Mouse (Mus musculus): ENCODE data around the gene Ubc. TPM values are rescaled to one million over a fixed set of nuclear protein-coding genes. Genes with fewer than 3 reads are reported as not detected.

Ubc gene
- 700 and 727 TPM in 2 replicates for polyA plus RNA-seq (2012; rRNA removed; ENCODE audit: low replicate concordance)

GRCm38 (mm10) chr5:125389579-125390441, at the start of gene Ubc:
TSS of gene Ubc (minus strand) at chr5:125390202.

GRCm38 (mm10) chr5:125433793-125434337, 43.9 kb upstream of the Ubc start, which contains the start of gene Dhx37:
TSS of gene Dhx37 (minus strand) at chr5:125434121.

GRCm38 (mm10) chr5:125389131-125389578, 847 bp downstream of the Ubc start, which contains the start of gene Gm10382:
TSS of gene Gm10382 (plus strand) at chr5:125389322.

GRCm38 (mm10) chr5:125340547-125341262, 49.3 kb downstream of the Ubc start, which contains the start of gene Scarb1:
TSS of gene Scarb1 (minus strand) at chr5:125341094.

Other genes starting within 250 kb of the Ubc start
- 30.4 and 91.3 TPM in 2 replicates for gene Ncor2, start 211.0 kb downstream of the Ubc start, polyA plus RNA-seq (2012; rRNA removed; ENCODE audit: low replicate concordance)
- gene Scarb1, start 49.1 kb downstream of the Ubc start, polyA plus RNA-seq (2012; rRNA removed; ENCODE audit: low replicate concordance), result 248 and 298 TPM in 2 replicates
- 0.09 and 0.20 TPM in 2 replicates for gene Gm10382, start 880 bp downstream of the Ubc start, polyA plus RNA-seq (2012; rRNA removed; ENCODE audit: low replicate concordance)
- 16.9 and 25.7 TPM in 2 replicates for gene Dhx37, start 43.9 kb upstream of the Ubc start, polyA plus RNA-seq (2012; rRNA removed; ENCODE audit: low replicate concordance)
- 12.4 and 16.7 TPM in 2 replicates for gene Bri3bp, start 51.4 kb upstream of the Ubc start, polyA plus RNA-seq (2012; rRNA removed; ENCODE audit: low replicate concordance)
- 276 and 331 TPM in 2 replicates for gene Aacs, start 85.6 kb upstream of the Ubc start, polyA plus RNA-seq (2012; rRNA removed; ENCODE audit: low replicate concordance)
- 0.06 and 0.10 TPM in 2 replicates for gene Tmem132b, start 141.6 kb upstream of the Ubc start, polyA plus RNA-seq (2012; rRNA removed; ENCODE audit: low replicate concordance)

All from mammary gland, adult 2 months (tissue).